Mouse (Mus musculus) bone marrow, adult 2 months (tissue): ENCODE measurements around the gene Pdzd3.

Experiments
- CTCF ChIP-seq: fragments of 200-500 bp; IDR thresholded peaks from 2 replicates; pipeline ENCODE4 v1.5.1; 2011; ENCODE audit warnings: low read length, control low read depth; ENCODE audit not compliant: control insufficient read depth, insufficient read depth
- POLR2A ChIP-seq: fragments of 200-500 bp; IDR thresholded peaks from 2 replicates; pipeline ENCODE4 v1.6.1; 2011; ENCODE audit warnings: low read depth, mild to moderate bottlenecking, control low read depth, low read length, borderline replicate concordance; ENCODE audit not compliant: control insufficient read depth

GRCm38 (mm10) chr9:44288076-44288958 lies 37.0 kb upstream of the Pdzd3 start, which contains the start of gene Abcg4:
- TF ChIP-seq CTCF (no peak), POLR2A (peak; percentile 46; the same call in 1 of the 2 replicates)
